ENCODE assay signal across 8 mouse cellular contexts in the genomic region with DNA sequence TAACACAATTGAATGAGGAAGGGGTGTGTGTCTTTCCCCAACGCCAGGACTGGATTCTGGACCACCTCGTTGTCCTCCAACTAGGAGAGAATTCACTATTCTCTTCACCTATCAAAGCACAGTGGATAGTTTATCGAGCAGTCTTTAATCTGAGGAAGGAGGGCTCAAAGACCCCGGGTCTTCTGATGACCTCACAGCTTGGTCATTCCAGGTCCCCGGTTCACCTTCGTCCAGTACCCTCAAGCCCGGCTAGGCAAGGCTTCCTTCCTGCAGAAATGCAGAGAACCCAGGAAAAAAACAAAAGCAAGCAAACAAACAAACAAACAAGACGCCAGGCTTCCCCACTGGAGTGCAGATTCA. TPM values are rescaled to one million over a fixed set of nuclear protein-coding genes. Genes with fewer than 3 reads are reported as not detected.
DNase-seq lines count a peak whose midpoint lies in the region; ATAC-seq and TF ChIP-seq lines count a peak whose summit lies in the region.

No protein-coding gene starts in this region.

- ATAC-seq in heart, embryonic 15.5 days (replicated peaks; ENCODE audit: insufficient number of reproducible peaks, insufficient read depth, low FRiP score, low read depth), result no peak
- ATAC-seq in G1E (ENCODE audit: extremely low read depth, insufficient number of reproducible peaks, low FRiP score, poor library complexity, severe bottlenecking), result no peak
- ATAC-seq in forebrain, postnatal 0 days, result no peak

- peak overlapping the region; percentile 83 for H3K4me2 ChIP-seq in heart, embryonic 15.5 days
- H3K4me2 ChIP-seq in forebrain, postnatal 0 days (ENCODE audit: low read depth), result peak overlapping the region; percentile 94

- peak overlapping the region; percentile 79 for H3K27ac ChIP-seq in heart, embryonic 15.5 days
- 0 out of 2 replicates have a peak overlapping the region, but pooled peaks have one; percentile 1 for H3K27ac ChIP-seq in forebrain, postnatal 0 days (ENCODE audit: low read depth, low read length)
- peak overlapping the region; percentile 96 for H3K27ac ChIP-seq in midbrain, embryonic 10.5 days (replicated peaks)

- peak overlapping the region; percentile 70 for H3K4me3 ChIP-seq in heart, embryonic 15.5 days
- H3K4me3 ChIP-seq in G1E (ENCODE audit: low read depth, low read length), result peak overlapping the region; percentile 80
- H3K4me3 ChIP-seq in forebrain, postnatal 0 days (ENCODE audit: low read depth, low read length), result peak overlapping the region; percentile 73
- H3K4me3 ChIP-seq in midbrain, embryonic 10.5 days, result peak overlapping the region; percentile 84

- TF ChIP-seq CTCF in G1E (IDR thresholded peaks at IDR 0.05; ENCODE audit: low read depth, low read length), result no peak
- no peak for TF ChIP-seq CTCF in forebrain, postnatal 0 days (IDR thresholded peaks at IDR 0.05; ENCODE audit: low read depth)

- H3K36me3 ChIP-seq in heart, embryonic 15.5 days, result no peaks in the 10 kb centered on the region
- peaks cover 30% of the 10 kb centered on the region for H3K36me3 ChIP-seq in G1E (replicated peaks)
- no peaks in the 10 kb centered on the region for H3K36me3 ChIP-seq in forebrain, postnatal 0 days (ENCODE audit: insufficient read depth)
- no peaks in the 10 kb centered on the region for H3K36me3 ChIP-seq in midbrain, embryonic 10.5 days

- 11% methylated on average over 8 of the region's 8 CpGs for WGBS in heart, embryonic 15.5 days
- 14% methylated on average over 8 of the region's 8 CpGs for WGBS in forebrain, postnatal 0 days
- WGBS in midbrain, embryonic 10.5 days, result 20% methylated on average over 8 of the region's 8 CpGs

- no peak overlapping the region for H3K9ac ChIP-seq in heart, embryonic 15.5 days
- 0 out of 2 replicates have a peak overlapping the region, but pooled peaks have one; percentile 80 for H3K9ac ChIP-seq in forebrain, postnatal 0 days

- no peaks in the 10 kb centered on the region for H3K27me3 ChIP-seq in heart, embryonic 15.5 days
- H3K27me3 ChIP-seq in G1E (ENCODE audit: insufficient read depth, low read length), result no peaks in the 10 kb centered on the region
- no peaks in the 10 kb centered on the region for H3K27me3 ChIP-seq in forebrain, postnatal 0 days (ENCODE audit: insufficient read depth, low read length)
- peaks cover 5% of the 10 kb centered on the region for H3K27me3 ChIP-seq in midbrain, embryonic 10.5 days (ENCODE audit: low read depth, poor library complexity, severe bottlenecking)

- DNase-seq in heart, adult 18-20 months, result no peak
- DNase-seq in G1E (ENCODE audit: low spot score), result no peak
- DNase-seq in forebrain, postnatal 0 days, result no peak
- DNase-seq in midbrain, embryonic 10.5 days (ENCODE audit: low spot score), result no peak
- no peak for DNase-seq in urinary bladder, postnatal 36 days (ENCODE audit: low spot score in 2 of 2)
- no peak for DNase-seq in B cell, adult 2 months
- no peak for DNase-seq in retina, postnatal 1 day

- H3K9me3 ChIP-seq in heart, embryonic 15.5 days (replicated peaks), result no peaks in the 10 kb centered on the region
- H3K9me3 ChIP-seq in G1E (replicated peaks), result no peaks in the 10 kb centered on the region
- no peaks in the 10 kb centered on the region for H3K9me3 ChIP-seq in forebrain, postnatal 0 days (ENCODE audit: low read length)
- H3K9me3 ChIP-seq in midbrain, embryonic 10.5 days (replicated peaks), result no peaks in the 10 kb centered on the region

- peaks cover 16% of the 10 kb centered on the region for H3K4me1 ChIP-seq in heart, embryonic 15.5 days (replicated peaks)
- H3K4me1 ChIP-seq in G1E (ENCODE audit: insufficient read depth, low read depth, low read length), result peaks cover 53% of the 10 kb centered on the region
- peaks cover 5% of the 10 kb centered on the region; the same call in 1 of the 2 replicates for H3K4me1 ChIP-seq in forebrain, postnatal 0 days (ENCODE audit: insufficient read depth)
- peaks cover 42% of the 10 kb centered on the region for H3K4me1 ChIP-seq in midbrain, embryonic 10.5 days

RNA-seq across cellular contexts. Expression of gene Cln6, which starts 0.5 kb away (rescaled TPM):
- polyA plus RNA-seq in heart, embryonic 15.5 days (2015; fragmentation: Nextera tagmentation; extraction: Ambion mirVana), result 14.1 and 18.0 TPM in 2 replicates
- 10 to 100 TPM; 25.8 TPM for total RNA-seq in heart, adult 18-20 months (2021)
- total RNA-seq in G1E (2014; fragmentation: Nextera tagmentation) (69.9 and 72.8 TPM in 2 replicates), G1E (2017) (32.5 and 34.9 TPM in 2 replicates)
- polyA plus RNA-seq in G1E (2012), result 31.7 and 37.0 TPM in 2 replicates
- 9.2 and 9.7 TPM in 2 replicates for total RNA-seq in forebrain, postnatal 0 days (2014; rRNA removed)
- 5.6 and 6.8 TPM in 2 replicates for polyA plus RNA-seq in forebrain, postnatal 0 days (2015; fragmentation: Nextera tagmentation; extraction: Ambion mirVana)
- polyA plus RNA-seq in midbrain, embryonic 10.5 days (2016; fragmentation: Nextera tagmentation; extraction: Ambion mirVana), result 10.2 and 13.3 TPM in 2 replicates

RNA-seq across cellular contexts. Expression of gene Calml4, which starts 19.8 kb away (rescaled TPM):
- polyA plus RNA-seq in heart, embryonic 15.5 days (2015; fragmentation: Nextera tagmentation; extraction: Ambion mirVana), result 3.0 and 4.3 TPM in 2 replicates
- under 1 TPM; 0.17 to 0.90 TPM for total RNA-seq in heart, adult 18-20 months (2021)
- not detected in 2 replicates for total RNA-seq in G1E (2014; fragmentation: Nextera tagmentation)
- total RNA-seq in G1E (2017), result 0.11 TPM in 1 of 2 replicates, not detected in the other
- polyA plus RNA-seq in G1E (2012), result 0.15 TPM in 1 of 2 replicates, not detected in the other
- total RNA-seq in forebrain, postnatal 0 days (2014; rRNA removed), result 2.6 and 6.5 TPM in 2 replicates
- polyA plus RNA-seq in forebrain, postnatal 0 days (2015; fragmentation: Nextera tagmentation; extraction: Ambion mirVana), result 13.0 and 13.5 TPM in 2 replicates
- 0.36 and 0.60 TPM in 2 replicates for polyA plus RNA-seq in midbrain, embryonic 10.5 days (2016; fragmentation: Nextera tagmentation; extraction: Ambion mirVana)

RNA-seq across cellular contexts. Expression of gene Fem1b, which starts 26.4 kb away (rescaled TPM):
- 11.4 and 14.8 TPM in 2 replicates for polyA plus RNA-seq in heart, embryonic 15.5 days (2015; fragmentation: Nextera tagmentation; extraction: Ambion mirVana)
- total RNA-seq in heart, adult 18-20 months (2021), result 10 to 100 TPM; 15.8 to 16.1 TPM
- 94.4 and 102 TPM in 2 replicates for total RNA-seq in G1E (2014; fragmentation: Nextera tagmentation)
- total RNA-seq in G1E (2017), result 100 and 112 TPM in 2 replicates
- 16.3 and 17.3 TPM in 2 replicates for polyA plus RNA-seq in G1E (2012)
- 150 and 191 TPM in 2 replicates for total RNA-seq in forebrain, postnatal 0 days (2014; rRNA removed)
- polyA plus RNA-seq in forebrain, postnatal 0 days (2015; fragmentation: Nextera tagmentation; extraction: Ambion mirVana), result 24.3 and 29.4 TPM in 2 replicates
- polyA plus RNA-seq in midbrain, embryonic 10.5 days (2016; fragmentation: Nextera tagmentation; extraction: Ambion mirVana), result 34.5 and 41.0 TPM in 2 replicates

Comparison
In these comparisons a context has a peak if more than half of its experiments do, and no peak if none do; other contexts are left out.
1. H3K27ac ChIP-seq: peak in every context shown above with its lines; median percentile 96 in midbrain, embryonic 10.5 days; 79 in heart, embryonic 15.5 days; 1 in forebrain, postnatal 0 days.